Mouse (Mus musculus): ENCODE data around the gene Golt1a. TPM values are rescaled to one million over a fixed set of nuclear protein-coding genes. Genes with fewer than 3 reads are reported as not detected.

Golt1a gene
- polyA plus RNA-seq, 1 experiment from 2014 or later = not detected

DNA sequence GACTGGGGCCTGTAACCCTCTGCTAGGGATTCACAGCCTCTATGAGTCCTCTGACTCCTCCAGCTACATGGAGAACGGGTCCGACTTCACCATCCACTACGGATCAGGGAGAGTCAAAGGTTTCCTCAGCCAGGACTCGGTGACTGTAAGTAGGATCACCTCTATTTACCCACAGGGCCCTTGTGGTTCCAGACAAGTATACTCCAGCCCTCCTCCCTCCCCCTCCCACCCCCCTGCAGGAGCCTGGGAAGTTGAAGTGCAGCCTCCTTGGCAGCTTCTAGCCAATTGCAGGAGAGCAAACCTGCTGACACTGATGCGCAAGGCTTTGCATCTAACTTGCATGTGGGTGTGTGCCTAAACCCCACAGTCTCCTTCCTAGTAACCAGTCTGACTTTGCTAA, 45.9 kb downstream of the Golt1a start:
- ATAC-seq (ENCODE audit: low FRiP score, low read depth) = no peak
- H3K9ac ChIP-seq = no peak overlapping the region
- H3K4me1 ChIP-seq = peaks cover 5% of the 10 kb centered on the region
- no peak overlapping the region for H3K4me3 ChIP-seq
- WGBS = 36% methylated on average over 5 of the region's 5 CpGs
- peaks cover 38% of the 10 kb centered on the region for H3K27me3 ChIP-seq
- no peak overlapping the region for H3K4me2 ChIP-seq (replicated peaks)
- H3K36me3 ChIP-seq = no peaks in the 10 kb centered on the region
- H3K27ac ChIP-seq = no peak overlapping the region
- H3K9me3 ChIP-seq = no peaks in the 10 kb centered on the region

DNA sequence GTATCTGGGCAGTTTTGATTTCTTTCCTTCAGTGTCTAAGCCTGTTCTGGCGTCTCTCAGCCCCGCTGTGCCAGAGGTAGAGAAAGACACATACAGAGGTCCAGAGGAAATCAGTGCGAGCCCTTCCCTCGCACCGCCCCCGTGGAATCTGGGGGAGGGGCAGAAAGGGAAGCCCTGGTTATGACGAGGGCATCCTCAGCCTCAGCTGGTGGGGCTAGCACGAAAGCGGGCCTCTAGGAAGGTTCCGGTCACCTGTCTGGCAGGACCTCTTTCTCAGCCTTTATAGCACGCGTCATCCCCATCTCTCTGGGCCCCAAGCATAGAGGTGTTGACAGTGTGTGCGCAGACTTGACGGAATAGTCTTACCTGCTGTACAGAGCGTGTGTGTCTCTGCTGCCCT, 46.3 kb downstream of the Golt1a start:
- Histone ChIP-seq H3K9ac (no peak overlapping the region), H3K9me3 (no peaks in the 10 kb centered on the region), H3K4me1 (peaks cover 5% of the 10 kb centered on the region), H3K27ac (no peak overlapping the region), H3K4me3 (no peak overlapping the region), H3K27me3 (peaks cover 38% of the 10 kb centered on the region), H3K4me2 (replicated peaks) (no peak overlapping the region), H3K36me3 (no peaks in the 10 kb centered on the region)
- ATAC-seq (ENCODE audit: low FRiP score, low read depth) = no peak; the same call in 1 of the 2 replicates
- WGBS = 57% methylated on average over 15 of the region's 15 CpGs

DNA sequence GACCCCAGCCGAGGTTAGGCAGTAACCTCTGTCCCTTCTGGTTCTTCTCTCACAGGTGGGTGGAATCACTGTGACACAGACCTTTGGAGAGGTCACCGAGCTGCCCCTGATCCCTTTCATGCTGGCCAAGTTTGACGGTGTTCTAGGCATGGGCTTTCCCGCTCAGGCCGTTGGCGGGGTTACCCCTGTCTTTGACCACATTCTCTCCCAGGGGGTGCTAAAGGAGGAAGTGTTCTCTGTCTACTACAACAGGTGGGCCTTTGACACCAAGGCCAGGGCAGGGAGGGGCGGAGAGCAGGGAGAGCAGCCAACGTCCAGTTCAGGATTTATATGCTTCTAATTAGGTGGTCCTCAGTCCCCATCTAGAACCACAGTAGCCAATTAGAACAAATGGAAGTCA, 46.7 kb downstream of the Golt1a start:
- no peak for ATAC-seq (ENCODE audit: low FRiP score, low read depth)
- Histone ChIP-seq H3K4me2 (replicated peaks) (no peak overlapping the region), H3K9ac (no peak overlapping the region), H3K4me3 (no peak overlapping the region), H3K9me3 (no peaks in the 10 kb centered on the region), H3K36me3 (no peaks in the 10 kb centered on the region), H3K27ac (no peak overlapping the region), H3K27me3 (peaks cover 34% of the 10 kb centered on the region), H3K4me1 (peaks cover 5% of the 10 kb centered on the region)
- WGBS = 53% methylated on average over 8 of the region's 8 CpGs

DNA sequence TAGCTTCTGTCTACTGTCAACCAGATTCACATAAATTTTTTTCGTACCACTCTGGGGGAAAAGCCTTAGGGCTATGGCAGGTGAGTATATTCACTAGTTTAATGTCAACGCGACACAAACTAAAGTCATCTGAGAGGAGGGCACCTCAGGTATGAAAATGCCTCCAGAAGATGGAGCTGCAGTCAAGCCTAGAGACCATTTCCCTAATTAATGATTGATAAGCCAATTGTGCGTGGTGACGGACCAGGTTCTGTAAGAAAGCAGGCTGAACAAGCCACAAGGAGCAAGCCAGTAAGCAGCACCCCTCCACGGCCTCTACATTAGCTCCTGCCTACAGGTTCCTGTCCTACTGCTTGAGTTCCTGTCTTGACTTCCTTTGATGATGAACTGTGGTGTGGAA, 51.4 kb downstream of the Golt1a start:
- H3K27me3 ChIP-seq = peaks cover 40% of the 10 kb centered on the region
- H3K4me2 ChIP-seq (replicated peaks) = no peak overlapping the region
- H3K4me1 ChIP-seq = peaks cover 17% of the 10 kb centered on the region
- ATAC-seq (ENCODE audit: low FRiP score, low read depth) = no peak
- no peaks in the 10 kb centered on the region for H3K36me3 ChIP-seq
- no peaks in the 10 kb centered on the region for H3K9me3 ChIP-seq
- 89% methylated on average over 6 of the region's 6 CpGs for WGBS
- no peak overlapping the region for H3K27ac ChIP-seq
- H3K9ac ChIP-seq = no peak overlapping the region
- H3K4me3 ChIP-seq = no peak overlapping the region

DNA sequence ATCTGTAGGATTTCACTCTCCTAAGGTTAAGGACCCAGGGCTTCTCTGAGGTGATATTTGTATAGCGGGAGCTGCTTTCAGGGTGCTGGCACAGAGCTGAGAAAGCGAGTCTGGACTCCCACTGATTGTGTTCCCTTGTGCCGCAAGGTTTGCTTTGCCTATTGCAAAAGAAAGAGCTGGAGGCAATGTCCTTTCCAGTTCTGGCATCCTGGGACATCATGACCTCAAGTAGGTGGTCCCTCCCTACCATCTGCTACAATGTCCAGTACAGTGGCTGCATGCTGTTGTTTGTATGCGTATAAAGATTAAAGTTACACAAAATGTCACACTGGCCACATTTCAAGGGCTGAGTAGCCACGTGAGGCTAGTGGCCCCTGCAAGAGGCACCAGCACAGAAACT, 52.5 kb downstream of the Golt1a start:
- Histone ChIP-seq H3K36me3 (no peaks in the 10 kb centered on the region), H3K9me3 (no peaks in the 10 kb centered on the region), H3K9ac (no peak overlapping the region), H3K4me1 (peaks cover 15% of the 10 kb centered on the region), H3K27ac (no peak overlapping the region), H3K4me2 (replicated peaks) (no peak overlapping the region), H3K4me3 (no peak overlapping the region), H3K27me3 (peaks cover 47% of the 10 kb centered on the region)
- no peak for ATAC-seq (ENCODE audit: low FRiP score, low read depth)
- WGBS = 91% methylated on average over 5 of the region's 5 CpGs

DNA sequence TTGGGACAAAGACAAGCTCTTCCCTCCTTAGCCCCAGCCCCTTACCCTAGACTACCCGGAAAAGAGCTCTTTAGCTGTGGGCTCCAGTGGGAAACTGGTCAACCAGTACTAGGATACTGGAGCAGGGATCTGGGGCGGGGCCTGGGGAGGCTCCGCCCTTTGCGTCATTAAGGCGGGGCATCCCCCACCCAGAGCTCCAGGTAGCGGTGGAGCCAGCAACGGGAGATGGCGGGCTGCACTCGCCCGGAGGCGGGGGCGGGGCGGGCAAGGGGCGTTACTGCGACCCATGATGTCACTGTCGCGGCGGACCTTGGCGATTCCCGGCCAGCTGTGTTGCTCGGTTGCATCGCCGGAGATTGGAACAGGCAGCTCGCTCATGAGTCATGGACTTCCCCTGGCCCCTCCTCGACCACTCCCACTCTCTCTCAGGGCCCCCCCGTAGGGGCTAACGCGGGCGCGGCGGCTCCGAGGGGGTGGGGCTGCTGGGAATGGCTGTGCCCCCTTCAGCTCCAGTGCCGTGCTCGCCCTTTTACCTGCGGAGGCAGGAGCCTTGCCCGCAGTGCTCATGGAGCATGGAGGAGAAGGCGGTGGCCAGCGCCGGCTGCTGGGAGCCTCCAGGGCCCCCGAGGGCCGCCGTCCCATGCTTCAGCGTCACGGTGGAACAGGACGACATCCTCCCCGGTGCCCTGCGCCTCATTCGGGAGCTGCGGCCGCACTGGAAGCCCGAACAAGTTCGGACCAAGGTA, 53.8 kb downstream of the Golt1a start, which contains the start of gene Etnk2:
Gene Etnk2 (plus strand): TSS at position 297 of the 746 bp plus-strand sequence.
- peak within 1 kb of the TSS; percentile 98 for H3K4me2 ChIP-seq (replicated peaks)
- H3K4me3 ChIP-seq = peak within 1 kb of the TSS; percentile 70
- H3K36me3 ChIP-seq = no peaks in the 10 kb centered on the region
- no peak within 1 kb of the TSS for H3K27ac ChIP-seq
- no peaks in the 10 kb centered on the region for H3K9me3 ChIP-seq
- peak; percentile 67 for ATAC-seq (ENCODE audit: low FRiP score, low read depth)
- under 1% methylated on average over 52 of the region's 52 CpGs for WGBS
- peaks cover 26% of the 10 kb centered on the region for H3K4me1 ChIP-seq
- peaks cover 49% of the 10 kb centered on the region for H3K27me3 ChIP-seq
- H3K9ac ChIP-seq = peak within 1 kb of the TSS; percentile 66

DNA sequence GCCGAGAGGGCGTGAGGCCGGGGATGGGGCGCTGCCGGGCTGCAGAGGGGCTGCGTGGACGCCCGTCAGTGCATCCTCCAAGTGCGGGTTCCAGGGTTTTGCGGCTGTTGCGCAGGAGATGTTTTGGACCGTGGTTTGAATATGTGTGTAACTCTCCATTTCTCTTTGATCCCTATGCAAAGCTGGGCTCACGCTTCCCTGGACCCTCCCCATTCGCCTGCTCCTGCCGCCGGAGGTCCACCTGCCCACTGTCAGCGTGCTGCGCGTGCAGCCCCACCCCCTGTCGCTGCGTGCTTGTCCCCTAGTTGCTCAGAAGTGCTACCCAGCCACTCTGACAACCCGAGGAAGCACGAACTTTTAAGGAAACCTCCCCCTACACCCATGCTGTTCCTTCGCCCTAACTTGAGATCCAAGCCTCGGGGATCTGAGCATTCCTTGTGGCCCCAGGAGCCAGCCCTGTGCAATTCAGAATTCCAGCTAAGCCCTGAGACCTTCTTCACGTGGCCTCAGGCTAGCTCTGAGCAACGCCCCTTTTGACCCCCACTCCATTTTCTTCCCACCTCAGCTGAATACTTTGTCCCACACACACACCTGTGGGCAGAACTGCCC, 54.5 kb downstream of the Golt1a start:
- no peaks in the 10 kb centered on the region for H3K9me3 ChIP-seq
- H3K4me1 ChIP-seq = peaks cover 26% of the 10 kb centered on the region

DNA sequence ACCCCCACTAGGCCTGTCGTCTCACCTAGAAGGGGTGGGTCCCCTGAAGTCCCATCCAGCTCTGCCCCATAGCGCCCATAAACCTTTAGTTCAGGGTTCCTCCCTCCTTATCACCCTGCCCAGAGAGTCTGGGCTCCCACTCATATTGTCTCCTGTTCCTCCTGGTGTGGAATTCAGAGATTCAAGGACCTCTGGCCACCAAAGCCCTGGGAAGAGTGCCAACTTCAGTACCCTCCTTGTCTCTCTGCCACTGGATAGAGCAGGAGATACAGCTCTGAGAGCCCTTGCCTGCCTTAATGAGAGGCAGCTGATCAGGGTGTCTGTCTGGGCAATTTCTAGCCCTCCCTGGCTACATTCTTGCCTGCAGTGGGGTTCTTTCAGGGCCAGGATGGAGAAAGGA, 55.3 kb downstream of the Golt1a start:
- no peak overlapping the region for H3K4me2 ChIP-seq (replicated peaks)
- H3K4me1 ChIP-seq = peaks cover 26% of the 10 kb centered on the region
- no peak overlapping the region for H3K27ac ChIP-seq
- H3K27me3 ChIP-seq = peaks cover 44% of the 10 kb centered on the region
- H3K9me3 ChIP-seq = no peaks in the 10 kb centered on the region
- WGBS = 50% methylated on average over 2 of the region's 2 CpGs
- H3K9ac ChIP-seq = no peak overlapping the region
- H3K4me3 ChIP-seq = no peak overlapping the region
- ATAC-seq (ENCODE audit: low FRiP score, low read depth) = no peak
- H3K36me3 ChIP-seq = no peaks in the 10 kb centered on the region

More for the DNA sequence above, 54.5 kb downstream of the Golt1a start:
- H3K9ac ChIP-seq = peak overlapping the region; percentile 66
- peak; percentile 33 for ATAC-seq (ENCODE audit: low FRiP score, low read depth)
- peak overlapping the region; percentile 70 for H3K4me3 ChIP-seq
- WGBS = 1% methylated on average over 27 of the region's 27 CpGs
- H3K27ac ChIP-seq = no peak overlapping the region
- peaks cover 49% of the 10 kb centered on the region for H3K27me3 ChIP-seq
- H3K4me2 ChIP-seq (replicated peaks) = peak overlapping the region; percentile 98
- no peaks in the 10 kb centered on the region for H3K36me3 ChIP-seq

DNA sequence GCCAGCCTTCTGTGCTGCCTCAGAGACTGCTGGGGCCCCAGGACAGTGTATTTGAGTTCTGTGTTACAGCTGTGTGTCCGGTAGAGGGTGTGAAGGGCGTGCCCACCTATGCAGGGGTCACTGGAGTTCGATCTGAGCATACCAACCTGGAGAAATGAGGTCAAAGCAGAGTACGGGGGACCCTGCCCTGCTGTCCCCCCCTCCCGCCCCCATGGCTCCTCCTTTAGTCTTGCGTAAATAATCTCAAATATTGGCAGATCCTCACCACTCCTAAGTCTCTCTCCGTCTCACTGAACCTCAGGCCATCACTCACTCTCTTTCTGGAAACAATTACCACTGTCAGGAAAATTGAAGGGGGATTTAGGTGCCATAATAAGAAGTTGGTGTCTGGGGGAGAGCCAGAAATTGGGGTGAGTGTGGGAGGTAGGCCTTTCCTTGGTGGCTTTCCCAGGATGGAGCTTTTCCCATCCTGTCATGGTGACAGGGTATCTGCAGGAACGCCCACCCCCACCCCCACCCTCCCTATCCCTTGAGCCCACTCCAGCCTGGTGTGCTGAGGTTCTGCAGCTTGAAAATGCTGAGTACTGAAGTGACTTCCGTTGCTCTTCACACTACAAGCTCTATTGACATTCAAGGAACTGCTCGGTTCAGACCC, 57.5 kb downstream of the Golt1a start:
- Histone ChIP-seq H3K4me2 (replicated peaks) (no peak overlapping the region; the same call in 1 of the 2 replicates), H3K27ac (no peak overlapping the region), H3K9me3 (no peaks in the 10 kb centered on the region), H3K4me3 (no peak overlapping the region), H3K36me3 (no peaks in the 10 kb centered on the region), H3K4me1 (peaks cover 26% of the 10 kb centered on the region), H3K27me3 (peaks cover 43% of the 10 kb centered on the region), H3K9ac (no peak overlapping the region)
- no peak for ATAC-seq (ENCODE audit: low FRiP score, low read depth)
- WGBS = 32% methylated on average over 10 of the region's 10 CpGs

DNA sequence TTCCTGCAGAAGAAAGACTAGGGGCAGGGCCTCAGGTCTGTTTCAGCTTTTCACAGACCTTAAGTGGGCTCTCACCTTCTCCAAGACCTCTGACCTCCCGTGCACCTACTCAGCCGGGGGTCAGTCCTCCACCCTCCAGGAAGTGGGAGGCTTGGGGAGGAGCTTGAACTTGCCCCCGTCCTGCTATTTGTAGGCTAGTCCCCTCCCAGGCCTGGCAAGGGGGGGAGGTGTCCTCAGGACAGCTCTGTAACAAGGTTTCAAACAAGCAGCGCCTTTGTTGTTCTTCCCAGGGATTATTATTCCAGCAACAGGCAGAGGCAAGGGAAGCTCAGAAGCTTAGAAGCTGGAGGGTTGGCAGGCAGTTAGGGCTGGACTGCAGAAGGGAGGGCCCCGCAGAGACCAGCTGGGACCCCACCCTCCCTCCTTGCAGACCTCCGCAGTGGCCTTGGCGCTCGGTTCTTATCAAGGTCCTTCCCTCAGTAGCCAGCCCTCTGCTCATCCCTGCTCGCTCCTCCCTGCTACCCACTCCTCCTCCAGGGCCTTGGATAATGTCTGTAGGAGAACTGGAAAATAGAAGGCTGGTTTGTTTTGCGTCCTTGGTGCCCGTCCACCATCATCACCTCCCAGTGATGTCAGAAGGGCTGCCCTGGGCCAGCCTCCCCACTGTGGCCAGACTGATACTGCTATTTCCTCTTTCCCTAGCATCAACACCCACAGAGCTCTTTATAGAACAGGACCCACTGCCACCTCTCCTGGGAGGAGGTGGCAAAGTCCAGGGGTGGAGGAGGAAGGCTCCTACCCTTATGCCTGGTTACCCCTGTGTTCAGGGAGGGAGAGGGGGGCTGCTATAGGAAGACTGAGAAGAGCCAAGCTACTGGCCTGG, 58.2 kb downstream of the Golt1a start:
- Histone ChIP-seq H3K4me3 (no peak overlapping the region), H3K9me3 (no peaks in the 10 kb centered on the region), H3K9ac (0 out of 2 replicates have a peak overlapping the region, but pooled peaks have one; percentile 8), H3K4me2 (replicated peaks) (no peak overlapping the region; the same call in 1 of the 2 replicates), H3K27me3 (peaks cover 38% of the 10 kb centered on the region), H3K4me1 (peaks cover 26% of the 10 kb centered on the region), H3K27ac (no peak overlapping the region), H3K36me3 (no peaks in the 10 kb centered on the region)
- no peak for ATAC-seq (ENCODE audit: low FRiP score, low read depth)
- 10% methylated on average over 11 of the region's 11 CpGs for WGBS

DNA sequence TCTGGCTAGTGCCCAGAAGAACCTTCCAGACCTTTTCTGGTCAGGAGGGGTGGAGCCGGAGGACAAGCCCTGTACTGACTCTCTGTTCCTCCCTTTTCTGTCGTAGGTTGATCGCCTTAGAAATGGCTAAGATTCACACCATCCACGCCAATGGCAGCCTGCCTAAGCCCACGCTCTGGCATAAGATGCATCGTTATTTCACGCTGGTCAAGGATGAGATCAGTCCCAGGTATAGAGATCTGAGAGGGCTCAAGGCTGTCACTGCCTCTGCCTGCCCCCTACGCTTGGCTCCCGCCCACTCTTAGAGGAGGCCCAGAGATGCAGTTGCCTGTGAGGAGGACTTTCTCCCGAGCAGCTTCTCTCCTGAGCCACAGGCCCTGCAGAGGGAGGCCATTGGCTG, 59.0 kb downstream of the Golt1a start:
- H3K9ac ChIP-seq = no peak overlapping the region
- H3K27me3 ChIP-seq = peaks cover 38% of the 10 kb centered on the region
- H3K4me3 ChIP-seq = no peak overlapping the region
- H3K27ac ChIP-seq = no peak overlapping the region
- peaks cover 21% of the 10 kb centered on the region for H3K4me1 ChIP-seq
- ATAC-seq (ENCODE audit: low FRiP score, low read depth) = no peak
- H3K9me3 ChIP-seq = no peaks in the 10 kb centered on the region
- H3K36me3 ChIP-seq = no peaks in the 10 kb centered on the region
- H3K4me2 ChIP-seq (replicated peaks) = no peak overlapping the region
- WGBS = 56% methylated on average over 10 of the region's 10 CpGs
